Mouse (Mus musculus): ENCODE measurements around the gene Ptges3. TPM values are rescaled to one million over a fixed set of nuclear protein-coding genes. Genes with fewer than 3 reads are reported as not detected.
"Not testable (repeated sequence)": the region's sequence is repeated elsewhere in the genome, so short reads cannot be mapped to it uniquely, and the experiment has no call there.

The Ptges3 gene
- polyA plus RNA-seq, 1 experiment from 2014 or later = 401 TPM

DNA sequence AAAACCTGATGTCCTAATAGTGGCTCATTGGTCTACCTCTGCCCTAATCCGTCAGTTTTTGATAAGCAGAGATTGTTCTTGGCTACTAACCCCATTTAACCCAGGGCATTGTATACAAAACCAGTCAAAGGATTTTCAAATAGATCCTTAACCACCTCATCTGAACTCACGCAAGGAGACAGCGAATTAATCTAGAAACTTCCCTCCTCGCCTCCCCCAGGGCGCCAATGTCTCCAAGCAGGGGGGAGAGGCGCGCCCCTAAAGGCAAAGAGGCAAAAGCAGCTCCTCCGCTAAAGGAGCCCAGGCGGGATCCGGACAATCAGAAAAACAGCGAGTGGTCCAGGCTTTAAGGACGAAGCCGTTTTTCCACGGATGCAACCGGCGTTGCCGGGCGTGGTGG is 570 bp upstream of the Ptges3 start:
- no peak for DNase-seq (ENCODE audit: low spot score)

GRCm38 (mm10) chr10:128059207-128059981 is 640 bp downstream of the Ptges3 start:
- peak; percentile 80 for DNase-seq (ENCODE audit: low spot score)

- DNase-seq (ENCODE audit: low spot score) = no peak
Observed at GRCm38 (mm10) chr10:128061109-128061508, 2.4 kb downstream of the Ptges3 start.

DNA sequence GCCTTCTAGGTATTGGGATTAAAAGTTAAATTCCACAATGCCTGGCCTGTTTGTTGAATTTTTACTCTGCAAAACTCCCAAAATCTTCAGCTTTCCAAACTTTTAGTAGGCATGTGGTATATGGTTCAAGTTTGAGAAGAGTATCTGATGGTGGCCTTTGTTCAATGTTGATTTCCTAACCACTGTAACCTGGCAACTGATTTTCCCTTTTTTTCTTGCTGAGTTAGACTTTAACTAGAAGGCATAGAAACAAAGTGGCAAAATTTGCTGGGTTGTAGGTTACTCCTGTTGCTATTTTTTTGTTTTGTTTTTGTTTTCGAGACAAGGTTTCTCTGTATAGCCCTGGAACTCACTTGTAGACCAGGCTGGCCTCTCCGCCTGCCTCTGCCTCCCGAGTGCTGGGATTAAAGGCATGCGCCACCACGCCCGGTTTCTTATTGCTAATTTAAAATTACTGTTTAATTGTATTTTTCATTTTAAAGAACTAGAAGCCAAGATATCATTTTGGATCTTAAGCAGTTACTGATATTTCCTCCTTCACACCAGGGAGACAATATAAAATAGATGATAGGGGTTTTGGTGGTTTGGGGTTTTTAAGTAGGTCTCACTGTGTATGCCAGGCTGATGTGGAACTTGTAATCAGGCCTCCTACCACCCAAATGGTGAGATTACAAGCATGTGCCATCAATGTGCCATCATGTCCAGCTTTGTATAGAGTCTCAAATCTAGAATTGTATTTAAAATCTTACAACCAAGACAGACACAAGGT is 3.7 kb downstream of the Ptges3 start:
- no peak for DNase-seq (ENCODE audit: low spot score)

DNA sequence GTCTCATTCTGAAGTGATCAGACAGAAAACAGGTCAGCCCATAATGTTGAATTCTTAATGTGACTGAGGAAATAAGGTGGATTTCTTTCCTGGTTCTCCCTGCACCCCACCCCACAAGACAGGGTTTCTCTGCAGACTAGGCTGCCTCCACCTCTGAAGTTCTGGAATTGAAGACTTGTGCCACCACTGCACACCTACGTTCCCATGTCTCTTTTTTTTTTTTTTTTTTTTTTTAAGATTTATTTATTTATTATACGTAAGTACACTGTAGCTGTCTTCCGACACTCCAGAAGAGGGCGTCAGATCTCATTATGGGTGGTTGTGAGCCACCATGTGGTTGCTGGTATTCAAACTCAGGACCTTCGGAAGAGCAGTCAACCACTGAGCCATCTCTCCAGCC is 7.3 kb downstream of the Ptges3 start:
- DNase-seq (ENCODE audit: low spot score) = no peak

DNA sequence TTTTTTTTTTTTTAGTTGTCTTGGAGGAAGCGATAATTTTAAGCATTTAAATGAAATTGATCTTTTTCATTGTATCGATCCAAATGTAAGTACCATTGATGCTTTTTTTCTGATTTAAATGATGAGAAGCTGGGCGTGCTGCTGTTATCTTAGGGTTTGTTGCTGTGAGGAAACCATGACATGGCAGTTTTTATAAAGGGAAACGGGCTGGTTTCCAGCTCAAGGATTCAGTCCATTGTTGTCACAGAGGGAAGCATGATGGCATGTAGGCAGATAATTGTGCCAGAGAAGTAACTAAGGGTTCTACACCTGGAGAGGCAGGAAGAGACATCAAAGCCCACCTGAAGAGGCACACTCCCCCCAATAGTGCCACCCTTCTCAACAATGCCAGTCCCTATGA is 10.4 kb downstream of the Ptges3 start:
- no peak for DNase-seq (ENCODE audit: low spot score)

DNA sequence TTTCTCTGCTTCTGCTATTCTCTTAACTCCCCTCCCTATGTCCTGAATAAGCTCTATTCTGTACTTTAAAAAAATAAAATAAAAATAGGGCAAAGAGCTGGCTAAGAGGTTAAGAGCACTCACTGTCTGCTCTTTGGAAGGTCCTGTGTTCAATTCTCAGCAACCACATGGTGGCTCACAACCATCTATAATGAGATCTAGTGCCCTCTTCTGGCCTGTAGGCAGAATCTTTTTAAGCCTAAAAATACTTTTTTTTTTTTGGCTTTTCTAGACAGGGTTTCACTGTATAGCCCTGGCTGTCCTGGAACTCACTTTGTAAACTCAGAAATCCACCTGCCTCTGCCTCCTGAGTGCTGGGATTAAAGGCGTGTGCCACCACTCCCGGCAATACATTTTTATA is 11.7 kb downstream of the Ptges3 start:
- DNase-seq (ENCODE audit: low spot score) = not testable (repeated sequence)

- DNase-seq (ENCODE audit: low spot score) = not testable (repeated sequence)
Observed at GRCm38 (mm10) chr10:128078269-128078668, 19.5 kb downstream of the Ptges3 start.

- DNase-seq (ENCODE audit: low spot score) = no peak
Observed at GRCm38 (mm10) chr10:128080496-128080895, 21.7 kb downstream of the Ptges3 start.

DNA sequence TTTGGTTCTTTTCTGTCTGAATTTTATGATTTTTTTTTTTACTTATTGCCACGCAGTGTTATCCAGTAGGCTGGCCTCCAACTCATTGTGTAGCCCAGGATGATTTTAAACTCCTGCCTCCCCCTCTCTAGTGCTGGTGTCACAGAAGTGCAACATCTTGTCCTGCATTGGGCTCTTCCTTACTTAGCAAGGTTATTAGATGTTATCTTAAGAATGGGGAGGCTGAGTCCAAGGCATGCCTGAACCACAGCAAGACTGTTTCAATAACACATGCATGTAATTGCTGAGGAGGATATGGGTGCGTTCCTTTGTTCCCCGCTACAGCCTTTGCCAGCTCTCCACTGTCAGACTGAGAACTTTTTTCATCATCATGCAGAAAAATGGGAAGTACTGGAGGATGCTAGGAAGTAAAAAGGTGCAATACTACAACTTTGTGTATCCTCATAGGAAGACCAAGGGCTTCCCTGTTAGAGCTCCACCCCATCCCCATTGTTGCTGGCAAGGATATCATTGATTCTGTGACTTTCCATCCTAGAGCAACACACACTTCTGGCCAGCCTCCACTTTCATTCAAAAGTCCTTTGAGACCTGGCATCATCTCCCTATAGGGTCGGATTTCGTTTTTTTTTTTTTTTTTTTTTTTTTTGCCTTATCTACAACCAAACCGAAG is 23.2 kb downstream of the Ptges3 start:
- DNase-seq (ENCODE audit: low spot score) = no peak

GRCm38 (mm10) chr10:128082477-128082808 is 23.7 kb downstream of the Ptges3 start:
- DNase-seq (ENCODE audit: low spot score) = no peak

DNA sequence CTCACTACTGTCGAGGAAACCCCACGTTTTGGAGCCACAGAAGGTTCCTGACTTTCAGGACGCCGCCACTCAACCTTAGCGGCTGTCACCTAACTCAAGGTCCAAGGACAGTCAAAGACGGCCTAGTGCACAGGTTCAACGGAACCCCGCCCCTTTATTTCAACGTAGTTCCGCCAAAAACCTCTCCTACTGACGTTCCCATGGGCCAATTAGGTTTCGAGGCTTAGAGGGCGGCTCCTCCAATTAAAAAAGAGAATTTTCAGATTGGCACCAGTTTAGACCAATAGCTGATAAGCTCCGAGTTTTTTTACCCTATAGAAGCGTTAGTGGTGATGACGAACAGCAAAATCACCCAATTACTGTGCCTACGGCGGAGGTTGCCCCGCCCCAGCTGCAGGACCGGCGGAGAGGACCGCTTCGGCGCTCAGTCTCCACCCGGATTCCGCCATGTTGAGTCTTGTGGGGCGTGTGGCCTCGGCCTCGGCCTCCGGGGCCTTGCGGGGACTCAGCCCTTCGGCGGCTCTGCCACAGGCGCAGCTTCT is 24.2 kb downstream of the Ptges3 start, which contains the start of gene Atp5b:
Gene Atp5b, plus strand, starts transcription at position 394 of the 542 bp plus-strand sequence.
- DNase-seq (ENCODE audit: low spot score) = peak; percentile 100

GRCm38 (mm10) chr10:128083688-128084087 is 24.9 kb downstream of the Ptges3 start:
- DNase-seq (ENCODE audit: low spot score) = no peak

- DNase-seq (ENCODE audit: low spot score) = no peak
Observed at GRCm38 (mm10) chr10:128084160-128084559, 25.4 kb downstream of the Ptges3 start.

DNA sequence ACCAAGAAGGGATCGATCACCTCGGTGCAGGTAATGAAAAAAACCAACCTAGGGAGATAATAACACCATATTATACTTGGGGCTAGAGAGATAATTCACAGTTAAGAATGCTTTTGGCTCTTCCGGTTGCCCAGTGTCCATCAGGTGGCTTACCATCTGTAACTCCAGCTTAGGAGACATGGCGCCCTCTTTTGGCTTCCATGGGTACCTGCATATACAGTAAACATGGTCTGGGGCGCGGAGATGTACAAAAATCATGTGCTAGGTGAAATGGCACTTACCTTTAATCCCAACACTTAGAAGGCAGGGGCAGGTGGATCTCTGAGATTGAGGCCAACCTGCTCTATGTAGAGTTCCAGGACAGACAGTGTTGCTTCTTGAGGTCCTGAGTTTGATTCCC is 27.6 kb downstream of the Ptges3 start:
- peak; percentile 58 for DNase-seq (ENCODE audit: low spot score)

- DNase-seq (ENCODE audit: low spot score) = not testable (repeated sequence)
Observed at GRCm38 (mm10) chr10:128087216-128087615, 28.5 kb downstream of the Ptges3 start.

- no peak for DNase-seq (ENCODE audit: low spot score)
Observed at GRCm38 (mm10) chr10:128088181-128088580, 29.4 kb downstream of the Ptges3 start.

GRCm38 (mm10) chr10:128089842-128090241 is 31.1 kb downstream of the Ptges3 start:
- no peak for DNase-seq (ENCODE audit: low spot score)

GRCm38 (mm10) chr10:128090651-128091563 is 32.2 kb downstream of the Ptges3 start:
- DNase-seq (ENCODE audit: low spot score) = peak; percentile 94

Data from thymus, postnatal 0 days (tissue).